Mouse (Mus musculus) left cerebral cortex, adult 18-20 months (tissue): ENCODE data around the gene Gsdma3. TPM values are rescaled to one million over a fixed set of nuclear protein-coding genes. Genes with fewer than 3 reads are reported as not detected.
"Not testable (repeated sequence)": the region's sequence is repeated elsewhere in the genome, so short reads cannot be mapped to it uniquely, and the experiment has no call there.

Experiments used
- DNase-seq, 2 experiments: peaks; one replicate each; pipeline ENCODE4 v3.0.0; 2021 to 2022; ENCODE audit warnings: low spot score in 2 of 2, mixed read lengths in 1 of 2
- total RNA-seq, 2 experiments: library from RNA; stranded (reverse); gene quantifications; 2 replicates each; pipeline ENCODE4 v1.2.3; 2021

Gene Gsdma3
- total RNA-seq, 2 experiments from 2014 or later, result not detected

DNA sequence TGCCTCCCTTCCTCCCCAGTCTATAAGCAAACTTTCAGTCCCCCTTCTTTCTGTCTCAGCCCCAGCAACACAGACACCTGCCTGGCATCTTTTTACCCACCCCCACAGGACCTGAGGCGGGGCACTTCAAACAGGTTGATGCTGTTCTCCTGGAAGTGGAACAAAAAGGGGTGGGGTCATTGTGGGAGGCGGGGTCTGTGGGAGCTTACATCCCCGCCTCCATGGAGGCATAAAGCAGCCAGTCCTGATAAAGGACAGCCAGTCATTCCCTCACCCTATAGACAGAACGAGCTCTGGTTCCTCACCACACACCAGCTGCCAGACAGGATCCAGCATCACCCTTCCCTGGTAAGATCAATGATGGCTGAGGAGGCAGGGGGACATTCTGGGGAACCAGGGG lies 37.9 kb downstream of the Gsdma3 start, which contains the start of gene Gsdma:
Gene Gsdma, plus strand, starts transcription at position 261 of the 400 bp plus-strand sequence.
- DNase-seq, result no peak

DNA sequence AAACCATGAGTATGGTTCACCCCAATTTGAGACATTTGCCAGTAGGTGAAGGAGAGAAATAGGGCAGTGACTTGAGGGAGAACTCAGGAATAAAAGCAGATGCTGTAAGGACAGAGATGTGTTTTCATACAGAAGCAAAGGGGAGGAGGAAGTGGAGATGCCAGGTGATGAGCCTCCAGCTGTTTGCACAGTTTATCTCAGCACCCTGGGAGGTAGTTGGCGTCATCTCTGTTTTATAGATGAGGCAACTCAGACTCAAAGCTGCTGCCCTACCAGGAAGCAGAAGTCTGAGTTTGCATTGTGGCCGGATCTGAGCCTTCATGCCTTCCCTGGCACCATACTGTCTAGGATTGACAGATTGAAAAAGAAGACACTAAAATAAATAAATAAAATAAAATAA lies 42.8 kb downstream of the Gsdma3 start:
- no peak for DNase-seq

DNA sequence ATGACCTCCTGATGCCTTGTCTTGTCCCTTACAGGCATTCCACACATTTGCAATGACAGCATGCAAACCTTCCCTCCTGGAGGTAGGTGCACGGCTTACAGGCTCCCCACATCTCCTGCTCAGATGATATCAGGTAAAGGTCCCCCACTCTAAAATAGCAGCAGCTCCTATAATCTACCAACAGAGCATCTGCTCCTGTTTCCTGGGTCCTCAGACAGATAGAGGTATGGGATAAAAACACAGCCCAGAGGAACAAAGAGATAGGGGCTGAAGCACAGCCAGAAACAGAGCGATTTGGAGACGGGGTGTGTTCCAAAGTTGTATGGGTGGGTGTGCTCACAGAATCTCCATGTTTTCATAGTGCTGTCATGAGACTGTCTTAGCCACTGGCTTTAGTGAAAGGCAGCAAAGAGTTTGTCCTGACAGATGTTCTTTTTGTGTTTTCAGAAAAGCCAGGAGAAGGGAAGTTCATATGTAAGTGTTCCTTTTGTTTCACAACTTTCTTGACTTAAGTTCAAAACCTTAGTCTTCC lies 45.2 kb downstream of the Gsdma3 start:
- DNase-seq, result no peak

DNA sequence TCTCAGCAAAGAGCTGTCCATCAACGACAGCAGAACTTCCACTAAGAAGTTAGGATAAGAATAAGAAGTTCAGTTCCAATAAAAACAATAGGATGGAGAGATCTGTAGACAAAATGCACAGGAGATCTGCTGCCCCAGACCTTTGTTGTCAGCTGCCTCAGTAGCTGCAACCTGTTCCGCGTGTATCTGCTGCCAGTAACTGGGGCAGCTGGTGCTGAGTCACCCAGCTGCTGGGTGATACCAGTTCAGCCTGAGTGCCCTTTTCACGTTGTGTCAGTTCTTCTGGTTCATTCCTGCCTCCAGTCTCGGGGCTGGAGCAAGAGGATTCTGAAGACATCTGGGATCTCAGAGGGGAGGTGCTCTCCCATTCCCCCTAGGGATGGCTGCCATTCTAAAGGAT lies 45.7 kb downstream of the Gsdma3 start:
- DNase-seq, result no peak

DNA sequence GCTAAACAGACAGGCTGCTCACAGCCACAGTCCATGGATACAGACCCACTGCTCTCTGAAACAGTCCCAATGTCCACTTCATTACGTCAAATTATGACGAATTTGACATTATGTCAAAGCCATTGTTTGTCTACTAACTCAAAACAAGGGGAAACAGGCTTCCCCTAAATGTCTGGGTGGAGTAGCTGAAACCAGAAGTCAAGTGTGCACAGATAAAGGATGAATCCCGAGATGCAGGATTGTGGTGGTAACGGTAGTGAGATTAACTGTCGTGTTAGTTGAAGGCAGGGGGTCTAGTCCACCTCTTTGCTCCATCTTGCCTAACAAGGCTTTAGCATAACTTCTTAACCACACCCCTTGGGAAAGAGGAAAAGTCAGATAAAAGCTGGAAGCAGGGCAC lies 46.3 kb downstream of the Gsdma3 start:
- no peak for DNase-seq

DNA sequence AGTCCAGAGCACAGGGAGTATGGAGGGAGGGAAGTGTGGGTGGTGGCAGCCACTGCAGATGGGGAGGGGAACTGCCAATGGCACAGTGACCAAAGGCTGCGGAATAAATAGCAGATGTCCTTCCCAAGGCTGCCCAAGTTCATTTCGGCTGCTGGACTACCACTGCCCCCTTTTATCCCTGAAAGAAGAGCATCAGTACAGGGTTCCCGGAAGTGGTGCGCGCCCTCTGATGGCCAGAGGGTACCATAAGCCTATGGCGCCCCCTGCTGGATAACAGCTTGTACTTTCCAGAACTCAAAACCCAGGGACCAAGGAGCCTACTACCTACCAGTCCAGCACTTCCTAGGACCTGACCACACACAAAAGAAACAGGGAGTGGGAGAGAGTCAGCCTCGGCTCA lies 47.0 kb downstream of the Gsdma3 start:
- DNase-seq, result peak; percentile 42 to 45

DNA sequence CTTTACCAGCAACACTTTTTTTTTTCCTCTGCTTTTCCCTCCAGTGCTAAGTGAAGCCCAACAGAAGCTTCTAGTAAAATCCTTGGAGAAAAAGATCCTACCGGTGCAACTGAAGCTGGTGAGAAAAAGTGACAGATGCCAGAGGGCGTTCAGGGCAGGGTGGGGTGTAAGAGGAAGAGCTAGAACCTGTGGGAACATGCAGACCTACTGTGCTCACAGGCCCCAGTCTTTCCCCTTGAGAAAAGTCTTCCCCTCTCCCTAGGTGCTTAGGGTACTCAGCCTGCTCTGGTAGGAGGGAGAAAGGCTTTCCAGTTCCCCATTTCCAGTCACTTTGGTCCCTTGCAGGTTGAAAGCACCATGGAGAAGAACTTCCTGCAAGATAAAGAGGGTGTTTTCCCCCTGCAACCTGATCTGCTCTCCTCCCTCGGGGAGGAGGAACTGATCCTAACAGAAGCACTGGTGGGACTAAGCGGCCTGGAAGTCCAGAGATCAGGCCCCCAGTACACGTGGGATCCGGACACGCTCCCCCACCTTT lies 49.7 kb downstream of the Gsdma3 start:
- DNase-seq, result no peak

DNA sequence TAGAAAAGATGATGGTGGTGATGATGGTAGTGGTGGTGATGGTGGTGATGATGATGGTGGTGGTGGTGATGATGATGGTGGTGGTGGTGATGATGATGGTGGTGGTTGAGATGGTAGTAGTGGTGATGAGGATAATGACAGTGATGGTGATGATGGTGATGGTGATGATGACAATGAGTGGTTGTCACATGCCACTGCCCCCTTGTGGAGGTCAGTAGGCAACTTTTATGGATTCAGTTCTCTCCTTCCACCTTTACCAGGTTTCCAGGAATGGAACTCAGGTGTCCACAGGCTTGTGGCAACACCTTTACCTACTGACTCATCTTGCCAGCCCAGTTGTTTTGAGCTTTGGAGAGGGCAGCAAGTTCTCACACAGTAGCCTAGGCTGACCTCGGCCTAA lies 53.9 kb downstream of the Gsdma3 start:
- DNase-seq, result no peak

DNA sequence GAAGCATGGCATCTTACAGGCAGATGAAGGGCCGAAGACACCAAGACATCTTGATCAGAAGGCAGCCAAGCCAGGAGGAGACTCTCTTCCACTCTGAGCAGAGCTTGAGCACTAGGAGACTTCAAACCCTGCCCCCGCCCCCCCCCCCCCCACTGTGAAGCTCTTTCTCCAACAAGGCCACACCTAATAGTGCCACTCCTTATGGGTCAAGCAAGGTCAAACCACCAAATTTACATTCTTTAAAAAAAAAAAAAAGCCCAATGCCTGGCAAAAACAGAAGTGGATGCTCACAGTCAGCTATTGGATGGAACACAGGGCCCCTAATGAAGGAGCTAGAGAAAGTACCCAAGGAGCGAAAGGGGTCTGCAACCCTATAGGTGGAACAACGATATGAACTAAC lies 54.4 kb downstream of the Gsdma3 start:
- DNase-seq, result not testable (repeated sequence)

DNA sequence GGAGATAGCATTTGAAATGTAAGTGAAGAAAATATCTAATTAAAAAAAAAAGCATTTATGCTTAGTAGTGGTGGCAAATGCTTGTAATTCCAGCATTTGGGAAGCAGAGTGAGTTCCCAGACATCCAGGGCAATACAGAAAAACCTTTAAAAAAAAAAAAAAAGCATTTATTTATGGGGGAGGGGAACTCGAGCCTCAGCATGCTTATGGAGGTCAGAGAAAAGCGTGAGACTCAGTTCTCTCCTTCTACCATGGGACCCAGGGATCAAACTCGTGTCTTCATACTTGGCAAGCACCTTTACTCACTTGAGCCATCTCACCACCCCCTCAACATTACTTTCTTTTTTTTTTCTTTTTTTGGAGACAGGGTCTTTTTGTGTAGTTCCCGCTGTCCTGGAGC lies 55.0 kb downstream of the Gsdma3 start:
- DNase-seq, result no peak

DNA sequence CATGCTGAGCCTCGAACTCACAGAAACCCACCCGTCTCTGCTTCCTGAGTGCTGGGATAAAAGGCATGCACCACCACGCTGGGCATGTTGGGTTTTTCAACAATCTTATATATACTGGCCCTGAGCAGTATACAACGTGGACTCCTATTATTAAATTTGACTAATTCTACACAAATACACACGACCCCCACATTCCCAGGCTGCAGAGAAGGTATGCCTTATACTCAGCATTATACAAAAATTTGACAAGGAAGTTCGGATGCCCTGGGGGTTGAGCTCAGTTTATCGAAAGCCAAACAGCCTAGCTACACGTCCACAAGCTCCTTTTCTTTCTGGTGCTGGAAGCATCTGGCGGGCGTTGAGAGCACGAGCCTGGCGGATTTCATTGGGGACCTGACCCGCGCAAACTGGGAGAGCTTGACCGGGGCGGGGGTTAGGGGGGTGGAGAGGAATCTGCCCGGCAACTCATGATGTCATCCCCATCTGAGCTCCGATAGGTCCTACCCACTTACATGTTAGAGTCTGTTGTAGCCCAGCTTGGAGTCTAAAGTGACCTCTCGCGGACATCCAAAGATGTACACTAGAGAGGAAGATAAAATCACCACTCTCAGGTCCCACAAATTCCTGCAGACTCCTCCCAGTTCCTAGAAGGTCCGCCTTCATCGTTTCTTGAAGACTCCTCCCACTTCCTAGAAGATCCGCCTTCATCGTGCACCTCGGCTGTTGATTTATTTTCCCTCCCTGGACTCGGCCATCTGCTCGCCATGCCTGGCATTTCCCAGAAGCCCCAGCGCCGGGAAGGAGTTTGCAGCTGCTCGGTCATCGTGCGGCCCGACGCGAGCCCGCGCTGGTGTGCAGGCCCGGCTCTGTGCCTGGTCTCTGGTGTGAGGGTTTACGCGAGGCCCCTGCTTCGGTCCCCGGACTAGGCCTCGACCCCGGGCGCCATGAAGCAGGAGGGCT lies 55.9 kb downstream of the Gsdma3 start, which contains the start of gene Psmd3:
Gene Psmd3, plus strand, starts transcription at position 769 of the 960 bp plus-strand sequence.
- peak; percentile 98 to 99 for DNase-seq

DNA sequence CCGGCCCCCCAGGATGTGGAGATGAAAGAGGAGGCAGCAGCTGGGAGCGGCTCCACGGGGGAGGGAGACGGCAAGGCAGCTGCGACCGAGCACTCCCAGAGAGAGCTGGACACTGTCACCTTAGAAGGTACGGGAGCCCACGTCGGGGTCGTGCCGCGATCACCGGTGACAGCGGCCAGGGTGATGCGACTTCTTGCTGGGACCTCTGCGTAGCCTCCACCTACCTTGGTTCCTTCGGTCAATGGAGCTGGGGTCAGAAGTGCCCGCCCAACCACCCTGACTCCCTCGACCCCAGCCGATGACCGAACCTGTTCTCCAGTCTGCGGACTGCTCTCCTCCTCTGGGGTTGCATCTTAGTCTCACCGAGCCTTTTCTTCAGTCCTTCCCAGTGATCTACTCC lies 56.7 kb downstream of the Gsdma3 start:
- DNase-seq, result no peak

DNA sequence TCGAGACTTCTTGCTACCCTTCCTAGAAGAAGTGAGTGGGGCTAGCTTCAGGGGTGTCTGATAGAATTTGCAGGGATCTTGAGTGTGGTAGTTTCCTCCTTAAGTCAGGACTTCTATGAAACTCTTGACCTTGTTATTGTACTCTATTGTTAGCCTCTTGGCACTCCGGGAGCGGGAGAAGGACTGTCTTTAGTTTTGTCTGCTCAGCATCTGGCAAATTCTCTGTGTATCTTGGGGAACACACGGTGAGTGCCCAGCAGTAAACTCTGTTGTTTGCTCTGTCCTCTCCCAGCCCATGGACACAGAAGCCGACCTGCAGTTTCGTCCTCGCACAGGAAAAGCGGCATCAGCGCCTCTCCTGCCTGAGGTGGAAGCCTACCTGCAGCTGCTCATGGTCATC lies 59.5 kb downstream of the Gsdma3 start:
- no peak for DNase-seq

DNA sequence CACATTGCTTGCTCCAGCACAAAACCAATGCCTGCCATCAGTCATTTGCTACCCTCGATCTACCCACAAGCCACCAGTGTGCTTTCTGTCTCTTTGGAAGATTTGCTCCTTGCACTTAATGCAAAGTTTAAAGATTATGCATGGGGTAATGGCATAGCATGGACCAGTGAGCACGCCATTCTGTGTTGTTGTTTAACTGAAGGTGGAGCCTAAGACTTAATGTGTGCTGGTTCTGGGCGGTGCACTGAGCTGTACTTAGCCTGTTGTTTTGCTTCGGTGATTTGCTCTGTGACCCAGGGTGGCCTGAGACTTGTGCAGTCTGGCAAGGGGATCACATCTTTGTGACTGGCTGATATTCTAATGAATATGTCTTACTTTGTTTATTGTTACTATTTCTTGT lies 60.8 kb downstream of the Gsdma3 start:
- no peak for DNase-seq

Other genes with a start within 250 kb of the Gsdma3 start
- 1 to 10 TPM; 6.9 to 8.1 TPM for gene Tcap, start 242.5 kb upstream of the Gsdma3 start, total RNA-seq
- gene Pnmt, start 239.9 kb upstream of the Gsdma3 start, total RNA-seq, result under 1 TPM; 0.30 to 0.74 TPM
- 10 to 100 TPM in 1 of 2 experiments, 1 to 10 TPM in 1; 9.4 to 10.3 TPM for gene Pgap3, start 225.9 kb upstream of the Gsdma3 start, total RNA-seq
- 1 to 10 TPM; 2.0 to 2.2 TPM for gene Erbb2, start 213.9 kb upstream of the Gsdma3 start, total RNA-seq
- gene Mien1, start 187.4 kb upstream of the Gsdma3 start, total RNA-seq, result 100 to 1,000 TPM; 104 to 110 TPM
- 1 to 10 TPM; 3.6 to 4.3 TPM for gene Grb7, start 180.0 kb upstream of the Gsdma3 start, total RNA-seq
- under 1 TPM; 0.33 TPM for gene Ikzf3, start 80.3 kb upstream of the Gsdma3 start, total RNA-seq
- not detected for gene Zpbp2, start 75.3 kb upstream of the Gsdma3 start, total RNA-seq
- 10 to 100 TPM; 46.0 to 49.4 TPM for gene Ormdl3, start 39.0 kb upstream of the Gsdma3 start, total RNA-seq
- gene Lrrc3c, start 28.1 kb upstream of the Gsdma3 start, total RNA-seq, result not detected
- 10 to 100 TPM; 11.7 to 12.1 TPM for gene Gm12355, start 699 bp upstream of the Gsdma3 start, total RNA-seq
- not detected for gene Gsdma2, start 20.4 kb downstream of the Gsdma3 start, total RNA-seq
- gene Gsdma, start 38.0 kb downstream of the Gsdma3 start, total RNA-seq, result under 1 TPM in 1 of 2 experiments, not detected in 1; 0.14 TPM
- 100 to 1,000 TPM; 135 to 138 TPM for gene Psmd3, start 56.2 kb downstream of the Gsdma3 start, total RNA-seq
- not detected for gene Csf3, start 74.9 kb downstream of the Gsdma3 start, total RNA-seq
- gene Med24, start 103.1 kb downstream of the Gsdma3 start, total RNA-seq, result 100 to 1,000 TPM; 108 to 127 TPM
- 100 to 1,000 TPM; 708 to 832 TPM for gene Thra, start 114.3 kb downstream of the Gsdma3 start, total RNA-seq
- gene Nr1d1, start 149.0 kb downstream of the Gsdma3 start, total RNA-seq, result 100 to 1,000 TPM in 1 of 2 experiments, 10 to 100 TPM in 1; 87.2 to 122 TPM
- 100 to 1,000 TPM; 182 to 185 TPM for gene Msl1, start 169.2 kb downstream of the Gsdma3 start, total RNA-seq
- gene Casc3, start 178.5 kb downstream of the Gsdma3 start, total RNA-seq, result 10 to 100 TPM; 53.0 to 57.3 TPM
- 100 to 1,000 TPM; 133 to 139 TPM for gene Rapgefl1, start 210.4 kb downstream of the Gsdma3 start, total RNA-seq
- gene Wipf2, start 237.3 kb downstream of the Gsdma3 start, total RNA-seq, result 10 to 100 TPM; 73.3 to 75.5 TPM